In the genomic region with DNA sequence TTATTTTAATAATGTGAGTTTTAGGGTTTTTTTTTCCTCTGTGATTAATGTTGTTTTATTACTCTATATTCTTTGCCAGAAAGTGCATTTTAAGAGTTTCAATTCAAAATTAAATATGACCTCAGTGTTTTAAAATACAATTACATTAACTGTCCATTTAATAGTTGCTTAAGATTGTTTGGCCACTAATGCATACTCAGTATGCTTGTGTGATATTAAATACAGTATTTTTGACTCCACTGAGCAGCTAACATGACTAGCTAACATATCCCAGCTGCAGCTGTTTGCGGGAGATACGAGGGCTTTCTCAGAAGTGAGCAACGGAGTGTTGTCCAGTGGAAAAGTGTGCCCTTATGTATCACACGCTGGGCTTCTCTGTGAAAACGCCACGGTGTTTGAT, we compare ENCODE assay signal across 17 mouse cellular contexts.
"Had no signal": no experiment of that assay in that cellular context is flagged by ENCODE, and none has a peak within 500 bp of the region (broad histone marks: within the 10 kb centered on the region; RNA-seq: fewer than 3 reads in every experiment).

No protein-coding gene starts in this region.

- DNase-seq: kidney, adult 18-20 months; liver; lung, adult 18-20 months; lung, postnatal 14 days; retina, postnatal 1 day; thymus, adult 2 months; thymus, postnatal 14 days; thymus, postnatal 4 days had no signal

- H3K4me2 ChIP-seq: liver, embryonic 12.5 days; liver, embryonic 15.5 days; midbrain, embryonic 12.5 days; midbrain, embryonic 15.5 days; neural tube, embryonic 12.5 days had no signal

- H3K4me3 ChIP-seq: liver, embryonic 12.5 days; liver, embryonic 15.5 days; midbrain, embryonic 12.5 days; midbrain, embryonic 15.5 days; neural tube, embryonic 12.5 days had no signal

- H3K4me1 ChIP-seq: liver, embryonic 12.5 days; liver, embryonic 15.5 days; midbrain, embryonic 12.5 days; midbrain, embryonic 15.5 days had no signal

- H3K27me3 ChIP-seq: liver, embryonic 12.5 days; liver, embryonic 15.5 days; midbrain, embryonic 12.5 days; neural tube, embryonic 12.5 days had no signal

- H3K27ac ChIP-seq: hindbrain, postnatal 0 days; liver, embryonic 12.5 days; liver, embryonic 15.5 days; macrophage; midbrain, embryonic 12.5 days; midbrain, embryonic 15.5 days; neural tube, embryonic 12.5 days had no signal

- ATAC-seq: inflammation-experienced regulatory T-cells, adult 6 months; intestine, embryonic 16.5 days; liver, embryonic 12.5 days; midbrain, embryonic 15.5 days had no signal

- H3K36me3 ChIP-seq: liver, embryonic 12.5 days; liver, embryonic 15.5 days; midbrain, embryonic 12.5 days; midbrain, embryonic 15.5 days; neural tube, embryonic 12.5 days had no signal

- H3K9me3 ChIP-seq: liver, embryonic 12.5 days; liver, embryonic 15.5 days; midbrain, embryonic 12.5 days; midbrain, embryonic 15.5 days; neural tube, embryonic 12.5 days had no signal

- H3K9ac ChIP-seq: liver, embryonic 12.5 days; liver, embryonic 15.5 days; midbrain, embryonic 12.5 days; midbrain, embryonic 15.5 days; neural tube, embryonic 12.5 days had no signal
